Mouse (Mus musculus) frontal cortex, postnatal 36 days (tissue): ENCODE measurements around the gene Prkci.

Source experiments
- DNase-seq, 2 experiments: peaks; one replicate each; pipeline ENCODE4 v3.0.0; 2022; ENCODE audit warnings: low spot score in 2 of 2

Gene Prkci

GRCm38 (mm10) chr3:30995283-30995898, at the start of gene Prkci:
Gene Prkci (plus strand): TSS chr3:30995747.
- DNase-seq: peak; percentile 91 to 92

DNA sequence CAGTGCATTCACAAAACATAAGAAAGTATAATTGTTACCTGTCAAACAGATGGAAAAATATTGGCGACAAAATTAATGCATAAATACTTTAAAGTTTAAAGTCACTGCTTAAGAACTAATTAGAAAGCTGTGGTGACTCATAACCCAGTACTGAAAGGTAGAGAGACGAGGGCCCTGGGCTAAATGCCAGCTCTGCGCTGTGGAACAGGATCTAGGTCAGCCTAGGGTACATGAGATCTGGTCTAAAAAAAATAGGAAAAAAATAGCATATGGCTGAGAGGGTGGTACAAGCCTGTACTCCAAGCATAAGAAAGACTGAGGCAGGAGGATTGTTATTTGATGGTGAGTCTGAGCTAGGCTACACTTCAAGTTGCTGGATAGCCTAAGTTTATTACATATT, 43.9 kb upstream of the Prkci start:
- peak; percentile 24 to 31 for DNase-seq

- no peak for DNase-seq
Observed at GRCm38 (mm10) chr3:30952273-30953070, 43.1 kb upstream of the Prkci start.

GRCm38 (mm10) chr3:30956327-30956726, 39.2 kb upstream of the Prkci start:
- no peak for DNase-seq

DNA sequence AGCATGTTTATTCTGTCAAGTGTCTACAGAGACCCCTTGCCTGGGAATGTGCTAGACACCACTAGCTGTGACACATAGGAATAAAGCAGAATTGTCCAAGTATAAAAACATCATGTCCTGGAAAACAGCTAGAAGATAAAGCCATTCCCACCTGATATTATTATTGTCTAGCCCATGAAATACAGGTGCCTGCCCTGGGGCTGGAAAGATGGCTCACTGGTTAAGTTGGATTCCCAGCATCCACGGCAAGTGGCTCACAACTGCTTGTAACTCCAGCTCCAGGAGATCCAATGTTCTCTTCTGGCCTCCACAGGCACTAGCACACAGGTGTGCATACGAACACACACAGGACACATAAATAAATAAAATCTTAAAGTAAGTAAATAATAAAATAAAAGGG, 36.8 kb upstream of the Prkci start:
- DNase-seq: no peak

DNA sequence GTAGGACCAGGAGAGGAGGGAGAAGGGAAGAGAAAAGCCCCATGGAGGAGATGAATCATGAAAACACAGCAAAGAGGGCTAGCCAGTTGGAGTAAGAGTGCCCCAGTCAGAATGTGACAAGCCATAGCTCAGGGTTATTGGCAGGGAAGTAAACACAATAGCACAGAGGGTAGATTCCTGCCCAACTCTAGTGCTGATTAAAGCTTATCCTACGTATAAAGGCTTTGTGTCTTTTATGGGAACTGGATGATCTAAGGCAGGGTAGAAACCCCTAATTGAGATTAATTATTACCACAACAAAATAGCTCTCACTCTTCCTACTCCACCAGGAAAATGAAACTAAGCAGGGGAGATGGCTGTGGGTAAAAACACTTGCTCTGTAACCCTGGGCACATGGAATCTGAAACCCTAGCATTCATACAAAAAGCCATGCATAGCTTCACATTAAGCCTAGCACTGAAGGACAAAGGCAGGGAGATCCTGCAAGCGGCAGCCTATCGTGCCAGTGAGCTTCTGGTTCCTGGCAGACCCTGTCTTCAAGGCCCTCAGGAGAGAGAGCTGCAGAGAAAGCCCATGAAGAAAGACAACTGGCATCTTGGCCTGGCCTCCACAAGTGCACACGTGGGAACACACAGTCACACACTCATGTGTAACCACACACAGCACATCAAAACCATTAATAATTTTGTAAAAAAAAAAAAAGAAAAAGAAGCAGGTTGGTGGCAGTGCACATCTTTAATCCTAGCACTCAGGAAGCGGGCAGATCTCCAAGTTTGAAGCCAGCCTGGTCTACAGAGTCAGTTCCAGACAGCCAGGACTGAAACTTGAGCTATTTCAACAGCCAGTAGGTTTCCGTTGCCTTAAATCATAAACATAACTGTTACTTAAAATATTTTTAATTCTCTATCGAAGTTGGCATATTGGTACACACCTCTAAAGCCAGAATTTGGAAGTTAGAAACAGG, 35.4 kb upstream of the Prkci start:
- no peak for DNase-seq

GRCm38 (mm10) chr3:30963100-30963499, 32.4 kb upstream of the Prkci start:
- no peak for DNase-seq

DNA sequence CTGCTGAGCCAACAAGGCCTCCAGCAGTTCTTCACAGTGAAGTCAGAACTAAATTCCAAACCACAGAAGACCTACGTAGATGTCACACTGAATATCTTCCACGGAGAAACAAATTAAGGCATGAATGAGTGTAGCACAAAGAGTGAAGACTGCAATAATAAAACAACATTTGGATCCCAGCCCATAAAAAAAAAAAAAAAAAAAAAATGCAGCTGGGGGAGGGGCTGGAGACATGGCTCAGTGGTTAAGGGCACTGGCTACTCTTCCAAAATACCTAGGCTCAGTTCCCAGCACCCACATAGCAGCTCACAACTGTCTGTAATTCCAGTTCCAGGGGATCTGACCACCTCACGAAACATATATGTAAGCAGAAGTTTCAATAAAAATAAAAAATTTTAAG, 31.3 kb upstream of the Prkci start:
- DNase-seq: no peak

GRCm38 (mm10) chr3:30965644-30966043, 29.9 kb upstream of the Prkci start:
- DNase-seq: no peak

DNA sequence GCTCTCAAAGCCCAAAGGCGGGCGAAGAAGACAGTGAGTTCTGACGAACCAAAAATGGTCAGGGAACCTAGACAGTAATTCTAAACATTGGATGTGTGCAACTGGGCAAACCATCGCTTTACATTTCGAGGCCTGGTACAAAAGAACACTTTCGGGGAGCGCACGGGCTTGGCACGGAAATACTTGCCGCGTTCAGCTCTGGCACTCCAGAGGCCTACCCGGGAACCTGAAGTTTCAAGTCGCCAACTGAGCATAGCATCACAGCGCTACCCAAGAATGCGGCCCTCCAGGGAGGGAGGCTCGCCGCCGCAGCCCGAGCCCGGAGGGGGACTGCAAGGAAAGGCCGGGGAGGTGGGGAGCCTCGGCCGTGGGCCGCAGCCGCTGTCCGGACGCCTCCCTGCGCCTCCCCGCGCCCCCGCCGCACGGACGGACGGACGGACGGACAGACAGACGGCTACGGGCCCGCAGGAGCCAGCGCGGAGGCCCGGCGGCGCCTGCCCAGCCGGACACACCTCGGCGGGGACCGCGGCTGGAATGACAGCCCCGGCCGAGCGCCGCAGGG, 26.9 kb upstream of the Prkci start:
- DNase-seq: peak; percentile 43 to 49

- DNase-seq: peak; percentile 90 to 93
Observed at GRCm38 (mm10) chr3:30969104-30969581, 26.4 kb upstream of the Prkci start, which contains the start of gene Phc3. Gene Phc3 (minus strand): TSS chr3:30969415.

- peak in 1 of 2 experiments; percentile 66 for DNase-seq
Observed at GRCm38 (mm10) chr3:30975102-30975754, 20.3 kb upstream of the Prkci start.

GRCm38 (mm10) chr3:30976991-30977603, 18.4 kb upstream of the Prkci start:
- no peak for DNase-seq

- DNase-seq: no peak
Observed at GRCm38 (mm10) chr3:30981616-30982380, 13.7 kb upstream of the Prkci start.

DNA sequence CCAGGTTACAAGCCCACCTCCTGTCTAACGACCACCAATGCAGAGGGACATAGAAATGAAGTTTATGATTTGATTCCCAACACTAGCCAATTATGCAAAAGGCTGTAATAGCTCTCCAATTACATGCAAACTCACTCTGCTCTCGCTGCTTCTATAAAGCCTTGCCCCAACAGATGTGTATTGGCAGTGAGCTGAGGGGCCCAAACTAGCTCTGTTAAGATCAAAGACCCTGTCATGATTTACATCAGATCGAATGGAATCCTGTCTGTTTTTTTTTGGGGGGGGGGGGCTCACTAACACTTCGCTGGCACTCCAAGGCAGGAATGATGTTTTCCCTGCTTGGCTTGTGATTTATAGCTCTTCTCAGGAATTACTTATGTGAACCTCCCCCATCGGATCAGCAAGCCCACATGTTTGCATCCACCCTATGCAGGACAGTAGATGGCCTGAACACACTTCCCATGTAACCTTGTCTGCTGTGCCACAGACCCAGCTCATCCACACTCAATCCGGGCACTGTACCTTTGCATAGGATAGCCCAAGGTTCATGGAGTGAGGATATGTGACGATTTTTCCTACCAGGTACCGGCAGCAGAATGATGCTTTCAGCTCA, 12.5 kb upstream of the Prkci start:
- DNase-seq: no peak

- no peak for DNase-seq
Observed at GRCm38 (mm10) chr3:30987396-30988318, 7.9 kb upstream of the Prkci start.

DNA sequence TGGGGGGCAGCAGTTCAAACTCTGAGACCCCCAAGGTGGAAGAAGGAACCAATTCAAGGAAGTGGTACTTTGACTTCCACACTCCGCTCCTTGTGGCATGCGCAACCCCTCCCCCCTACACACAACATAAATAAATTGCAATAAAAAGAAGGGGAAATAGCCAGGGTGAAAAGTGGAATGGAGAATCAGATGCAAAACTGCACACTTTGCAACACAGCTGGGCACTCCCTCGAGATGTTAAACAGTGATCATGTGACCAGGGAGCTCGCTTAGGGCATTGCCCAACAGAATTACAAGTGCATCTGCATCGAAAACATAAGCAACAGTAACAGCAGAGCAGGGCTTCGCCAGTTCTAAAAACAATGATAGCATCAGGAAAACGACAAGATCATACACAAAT, 3.4 kb upstream of the Prkci start:
- DNase-seq: no peak

- no peak for DNase-seq
Observed at GRCm38 (mm10) chr3:30993066-30993573, 2.4 kb upstream of the Prkci start.
